Mouse (Mus musculus): ENCODE results near the gene Tnfrsf1a.

The Tnfrsf1a gene

DNA sequence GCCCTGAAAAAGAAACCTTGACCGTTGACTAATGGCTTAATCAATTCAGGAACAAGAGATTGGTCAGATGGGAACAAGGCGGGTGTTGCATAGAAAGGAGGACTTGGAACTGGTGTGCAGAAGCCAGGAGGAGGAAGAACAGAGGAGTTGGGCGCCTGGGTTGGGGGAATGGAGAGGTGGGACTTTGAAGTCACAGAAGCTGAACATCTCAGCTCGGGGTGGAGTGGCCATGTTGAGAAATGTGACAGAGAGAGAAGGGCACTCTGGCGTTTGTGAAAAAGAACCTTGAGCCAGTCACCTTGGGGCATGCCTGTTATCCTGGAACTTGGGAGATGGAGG is 2.9 kb downstream of the Tnfrsf1a start:
- no peak for ATAC-seq (ENCODE audit: insufficient number of reproducible peaks, low FRiP score, low TSS enrichment)

DNA sequence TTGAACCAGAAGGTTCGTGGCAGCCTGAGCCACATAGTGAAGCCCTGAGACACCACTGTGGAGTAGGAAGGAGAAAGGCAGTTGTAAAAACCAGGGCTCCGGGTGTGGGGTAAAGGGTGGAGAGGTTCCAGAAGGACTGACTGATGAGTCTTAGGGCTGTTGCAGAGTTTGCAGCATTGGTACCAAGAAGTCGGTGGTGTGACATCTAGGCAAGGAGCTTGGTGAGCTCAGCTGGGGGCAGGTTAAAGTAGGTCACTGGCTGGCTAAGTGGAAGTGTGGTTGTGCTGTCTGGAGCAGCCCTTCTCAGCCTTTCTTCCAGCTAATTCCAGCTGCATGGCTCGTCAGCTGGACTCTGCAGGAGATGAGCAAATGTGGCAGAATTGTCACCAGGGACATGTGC is 3.6 kb downstream of the Tnfrsf1a start:
- ATAC-seq (ENCODE audit: insufficient number of reproducible peaks, low FRiP score, low TSS enrichment): no peak

DNA sequence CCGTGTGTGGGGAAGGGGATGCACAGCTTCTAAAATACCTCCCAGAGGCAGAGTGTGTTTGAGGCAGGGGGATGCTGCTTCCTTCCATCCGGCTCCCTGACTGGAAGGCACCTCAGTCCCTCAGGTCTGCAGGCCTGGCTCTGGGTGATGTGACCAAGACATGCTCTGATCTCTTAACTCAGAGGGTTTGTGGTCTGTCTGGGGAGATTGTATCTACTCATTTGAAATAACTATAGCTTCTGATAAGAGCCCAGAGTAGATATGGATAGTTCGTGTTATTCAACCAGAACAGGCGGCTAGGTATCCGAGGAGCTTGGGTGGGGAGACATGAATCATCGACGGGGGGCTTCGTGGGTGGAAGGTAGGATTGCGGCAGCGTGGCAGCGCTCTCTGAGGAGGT is 4.1 kb downstream of the Tnfrsf1a start:
- no peak for ATAC-seq (ENCODE audit: insufficient number of reproducible peaks, low FRiP score, low TSS enrichment)

DNA sequence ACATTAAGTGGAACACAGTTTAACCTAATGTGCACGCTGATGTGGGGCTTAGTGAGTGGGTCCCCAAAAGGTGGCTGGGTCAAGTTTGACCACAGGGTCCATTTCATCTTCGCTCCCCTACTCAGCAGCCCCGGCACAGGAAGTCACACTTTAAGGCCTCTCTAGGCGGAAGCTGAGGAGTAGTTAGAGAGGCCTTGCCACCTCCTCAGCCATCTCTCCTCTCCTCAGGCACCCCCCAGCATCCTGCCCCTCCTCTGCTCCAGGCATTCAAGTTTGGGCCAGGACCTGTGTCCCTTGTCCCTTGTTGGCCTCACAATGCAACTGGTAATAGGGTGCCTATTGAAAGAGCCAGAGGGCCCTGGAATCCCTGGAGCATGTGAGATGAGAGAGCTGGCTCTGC is 4.5 kb downstream of the Tnfrsf1a start:
- ATAC-seq (ENCODE audit: insufficient number of reproducible peaks, low FRiP score, low TSS enrichment): no peak

DNA sequence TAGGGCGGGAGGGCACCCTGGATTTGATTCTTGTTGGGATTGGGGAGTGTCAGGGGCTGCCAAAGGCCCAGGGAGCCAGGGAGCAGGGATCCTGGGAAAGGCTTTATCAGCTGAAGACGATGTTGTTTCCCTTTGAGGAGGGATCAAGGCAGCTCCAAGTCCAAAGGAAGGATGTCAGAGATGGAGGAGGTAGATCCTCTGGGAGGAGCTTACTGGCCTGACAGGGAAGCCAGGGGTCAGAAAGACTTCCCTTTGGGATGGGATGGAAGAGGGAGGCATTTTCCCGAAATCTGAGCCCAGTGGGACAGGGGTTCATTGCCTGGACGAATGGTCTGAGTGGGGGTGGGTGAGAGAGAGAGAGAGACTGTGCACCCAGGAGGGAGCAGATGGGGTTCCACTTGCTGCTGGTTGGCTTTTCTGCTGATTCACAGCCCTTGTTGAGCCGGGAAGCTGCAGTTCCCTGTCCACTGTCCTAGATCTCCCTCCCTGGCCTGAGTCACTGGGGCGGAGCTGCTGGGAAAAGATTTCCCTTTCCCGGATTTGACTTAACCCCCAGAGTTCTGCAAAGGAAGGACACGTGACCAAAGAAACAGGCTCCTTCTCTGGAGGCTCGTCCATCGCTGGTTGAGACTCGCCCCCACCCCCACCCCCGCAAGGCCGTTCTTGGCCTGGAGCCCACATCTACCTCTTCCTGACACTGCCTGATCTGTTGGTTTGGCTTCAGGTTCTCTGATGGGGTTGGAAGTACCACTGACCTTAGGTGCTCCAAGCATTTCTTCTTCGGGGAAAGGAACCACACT is 5.4 kb downstream of the Tnfrsf1a start:
- ATAC-seq (ENCODE audit: insufficient number of reproducible peaks, low FRiP score, low TSS enrichment): no peak

DNA sequence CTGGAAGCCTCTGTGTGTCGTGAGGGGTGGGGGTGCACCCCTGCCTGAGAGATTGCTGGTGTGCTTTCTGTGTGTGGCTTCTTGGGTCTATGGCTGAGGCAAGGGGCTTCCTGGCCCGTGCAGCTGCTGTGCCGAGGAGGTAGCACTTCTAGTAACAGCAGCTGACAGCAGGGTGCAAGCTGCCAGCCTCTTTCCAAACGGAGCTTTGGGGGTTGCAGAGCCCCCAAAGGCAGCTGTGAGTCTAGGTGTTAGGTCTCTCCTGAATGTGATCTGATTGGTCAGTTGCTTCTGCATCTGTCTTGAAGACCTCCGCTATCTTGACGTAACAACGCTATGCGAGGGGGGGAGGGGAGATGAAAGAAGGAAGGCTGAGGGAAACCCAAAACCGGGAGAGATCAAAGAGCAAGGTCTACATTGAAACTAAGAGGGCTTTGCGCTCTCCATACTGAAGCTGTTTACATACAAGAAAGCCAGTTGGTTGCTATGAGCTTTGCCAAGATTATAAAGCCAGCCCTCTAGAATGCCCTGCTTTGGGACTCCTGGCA is 6.1 kb downstream of the Tnfrsf1a start:
- ATAC-seq (ENCODE audit: insufficient number of reproducible peaks, low FRiP score, low TSS enrichment): no peak

DNA sequence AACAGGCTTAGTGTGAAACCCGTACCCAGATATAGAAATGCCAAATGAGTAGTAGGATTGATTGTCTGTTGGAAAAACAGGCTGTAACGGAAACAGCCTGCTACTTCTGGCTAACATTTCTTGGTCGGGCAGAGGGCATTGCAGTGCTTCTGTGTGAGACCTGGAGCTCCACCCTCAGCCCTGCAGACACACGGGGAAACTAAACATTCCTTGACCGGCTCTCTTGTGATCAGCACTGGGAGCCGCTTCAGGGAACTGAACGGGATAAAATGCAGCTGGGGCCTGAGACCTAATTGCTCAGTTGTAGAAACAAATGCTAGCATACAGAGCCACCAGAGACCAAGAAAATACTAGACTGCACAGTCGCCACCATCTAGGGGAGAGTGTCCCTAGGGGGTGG is 7.1 kb downstream of the Tnfrsf1a start:
- ATAC-seq (ENCODE audit: insufficient number of reproducible peaks, low FRiP score, low TSS enrichment): no peak

DNA sequence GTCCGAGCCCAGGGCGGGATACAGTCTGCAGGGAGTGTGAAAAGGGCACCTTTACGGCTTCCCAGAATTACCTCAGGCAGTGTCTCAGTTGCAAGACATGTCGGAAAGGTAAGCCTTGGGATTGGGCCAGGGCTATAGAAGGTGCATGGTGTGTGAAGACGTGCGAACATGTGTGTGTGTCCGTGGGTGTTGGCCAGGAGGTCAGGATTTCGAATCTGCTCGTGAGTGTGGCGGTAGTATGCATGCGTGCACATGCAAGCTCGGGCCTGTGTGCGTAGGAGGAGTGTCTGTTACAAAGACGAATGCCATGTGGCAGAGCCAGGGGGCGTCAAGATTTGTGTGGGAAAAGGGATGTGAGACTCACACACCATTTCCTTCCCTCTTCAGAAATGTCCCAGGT is 8.2 kb downstream of the Tnfrsf1a start:
- ATAC-seq (ENCODE audit: insufficient number of reproducible peaks, low FRiP score, low TSS enrichment): no peak

DNA sequence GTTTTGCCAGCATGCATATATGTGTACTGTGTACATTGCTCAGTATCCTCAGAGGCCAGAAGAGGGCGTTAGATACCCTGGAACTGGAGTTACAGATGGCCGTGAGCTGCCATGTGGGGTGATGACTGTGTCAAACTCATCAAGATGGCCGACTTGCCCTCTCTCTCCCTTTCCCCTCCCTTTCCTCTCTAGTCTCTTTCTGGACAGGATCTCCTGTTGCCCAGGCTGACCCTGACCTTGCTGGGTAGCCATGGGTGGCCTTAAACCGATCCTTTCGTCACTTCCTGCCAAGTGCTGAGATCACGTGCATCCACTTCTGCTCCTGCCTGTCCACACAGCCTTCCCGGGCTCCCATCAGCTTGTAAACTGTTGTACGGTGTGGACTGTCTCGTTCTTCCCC is 10.8 kb downstream of the Tnfrsf1a start:
- no peak for ATAC-seq (ENCODE audit: insufficient number of reproducible peaks, low FRiP score, low TSS enrichment)

DNA sequence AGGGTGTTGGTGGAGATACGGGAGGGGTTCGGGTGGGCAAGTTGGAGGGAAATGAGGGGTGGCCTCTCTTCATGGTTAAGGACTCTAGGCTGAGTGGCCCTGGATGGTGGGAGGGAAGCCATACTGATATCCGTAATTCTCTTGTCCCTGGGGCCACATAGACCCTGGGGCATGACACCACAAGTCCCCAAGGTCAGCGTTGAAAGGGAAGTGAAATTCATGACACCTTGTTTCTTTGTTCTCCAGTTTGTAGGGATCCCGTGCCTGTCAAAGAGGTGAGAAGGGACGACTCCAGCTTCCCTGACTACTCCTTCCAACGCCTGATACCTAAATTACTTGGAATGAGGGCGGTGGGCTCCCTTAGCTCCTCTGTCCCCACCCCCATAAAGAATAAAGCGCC is 11.7 kb downstream of the Tnfrsf1a start:
- ATAC-seq (ENCODE audit: insufficient number of reproducible peaks, low FRiP score, low TSS enrichment): no peak

DNA sequence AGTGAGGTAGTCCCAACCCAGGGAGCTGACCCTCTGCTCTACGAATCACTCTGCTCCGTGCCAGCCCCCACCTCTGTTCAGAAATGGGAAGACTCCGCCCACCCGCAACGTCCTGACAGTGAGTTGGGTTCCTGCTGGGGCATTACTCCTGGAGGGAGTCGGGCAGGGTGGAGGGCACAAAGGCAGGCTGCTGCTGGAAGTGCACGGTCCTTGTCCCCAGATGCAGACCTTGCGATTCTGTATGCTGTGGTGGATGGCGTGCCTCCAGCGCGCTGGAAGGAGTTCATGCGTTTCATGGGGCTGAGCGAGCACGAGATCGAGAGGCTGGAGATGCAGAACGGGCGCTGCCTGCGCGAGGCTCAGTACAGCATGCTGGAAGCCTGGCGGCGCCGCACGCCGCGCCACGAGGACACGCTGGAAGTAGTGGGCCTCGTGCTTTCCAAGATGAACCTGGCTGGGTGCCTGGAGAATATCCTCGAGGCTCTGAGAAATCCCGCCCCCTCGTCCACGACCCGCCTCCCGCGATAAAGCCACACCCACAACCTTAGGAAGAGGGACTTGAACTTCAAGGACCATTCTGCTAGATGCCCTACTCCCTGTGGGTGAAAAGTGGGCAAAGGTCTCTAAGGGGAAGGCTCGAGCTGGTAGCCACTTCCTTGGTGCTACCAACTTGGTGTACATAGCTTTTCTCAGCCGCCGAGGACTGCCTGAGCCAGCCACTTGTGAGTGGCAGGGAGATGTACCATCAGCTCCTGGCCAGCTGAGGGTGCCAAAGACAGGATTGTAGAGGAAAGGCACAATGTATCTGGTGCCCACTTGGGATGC is 12.5 kb downstream of the Tnfrsf1a start:
- ATAC-seq (ENCODE audit: insufficient number of reproducible peaks, low FRiP score, low TSS enrichment): no peak

DNA sequence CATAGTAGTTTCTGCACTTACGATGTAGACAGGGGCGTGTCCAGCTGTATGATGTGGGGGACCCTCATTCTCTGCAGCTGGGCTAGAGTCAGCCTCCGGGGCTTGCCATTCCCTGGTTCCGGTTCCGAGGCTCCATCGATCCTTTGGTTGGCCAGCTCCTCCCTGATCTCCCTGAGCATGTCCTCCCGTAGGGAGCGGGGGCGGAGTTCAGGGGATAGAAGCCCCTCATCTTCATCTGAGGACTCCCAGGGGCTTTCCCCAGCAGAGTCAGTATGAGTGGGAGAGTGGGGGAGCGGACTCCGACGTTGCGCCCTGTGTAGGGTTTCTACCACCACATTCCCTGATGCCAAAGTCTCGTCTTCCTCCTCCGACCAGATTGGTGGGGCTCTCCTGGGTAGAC is 13.9 kb downstream of the Tnfrsf1a start:
- no peak for ATAC-seq (ENCODE audit: insufficient number of reproducible peaks, low FRiP score, low TSS enrichment)

DNA sequence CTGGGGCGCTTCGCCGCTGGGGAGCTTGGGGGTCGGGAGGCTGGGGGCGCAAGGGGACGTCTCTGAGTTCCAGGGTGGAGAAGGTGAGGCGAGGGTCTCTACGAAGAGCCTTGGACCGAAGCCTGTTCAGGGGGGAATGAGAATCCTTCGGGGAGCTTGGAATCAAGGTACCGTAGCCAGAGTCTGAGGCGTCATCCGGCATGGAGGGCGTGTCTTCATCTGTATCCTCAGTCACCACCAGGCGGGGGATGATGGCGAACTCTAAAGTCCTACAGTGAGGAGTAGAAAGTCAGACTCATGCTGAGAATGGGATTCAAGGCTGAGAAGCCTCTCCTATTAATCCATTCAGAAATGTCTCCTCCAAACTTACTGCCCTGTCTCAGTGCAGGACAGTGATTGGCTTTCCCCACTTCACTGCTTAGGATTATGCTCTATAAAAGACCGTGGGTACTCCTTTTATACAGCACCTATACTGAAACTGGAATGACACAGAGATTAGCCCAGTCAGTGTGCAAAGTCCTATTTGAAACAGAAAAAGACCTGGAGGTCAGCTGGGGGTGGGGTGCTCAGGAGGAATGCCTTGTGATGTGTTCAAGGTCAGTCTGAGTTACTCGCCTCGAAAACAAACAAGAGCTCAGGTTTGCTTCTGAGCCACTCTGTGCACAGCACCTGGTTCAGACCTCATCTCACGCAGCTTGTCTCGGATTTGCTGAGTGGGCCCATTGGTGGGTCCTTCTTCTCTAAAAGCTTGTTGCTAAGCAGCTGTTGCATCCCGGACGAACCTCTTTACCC is 14.5 kb downstream of the Tnfrsf1a start:
- ATAC-seq (ENCODE audit: insufficient number of reproducible peaks, low FRiP score, low TSS enrichment): no peak

DNA sequence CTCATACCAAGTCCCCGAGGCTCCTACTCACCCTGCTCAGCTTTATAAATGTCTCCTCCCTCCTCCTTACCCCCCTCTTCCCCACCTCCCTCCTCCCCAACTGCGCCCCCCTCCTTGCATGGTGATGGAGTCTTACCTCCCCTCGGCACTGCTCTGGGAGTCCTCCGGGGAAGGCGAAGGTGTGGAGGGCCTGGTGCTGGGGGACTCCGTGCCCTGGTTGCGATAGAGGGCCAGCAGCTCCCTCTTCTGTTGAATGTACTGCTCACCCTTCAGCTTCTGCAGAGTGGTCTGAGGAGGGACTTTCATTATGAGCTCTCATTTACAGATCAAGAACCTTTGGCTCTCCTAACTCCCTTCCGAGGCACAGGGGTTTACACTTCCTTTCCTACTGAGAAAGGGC is 15.3 kb downstream of the Tnfrsf1a start:
- no peak for ATAC-seq (ENCODE audit: insufficient number of reproducible peaks, low FRiP score, low TSS enrichment)

DNA sequence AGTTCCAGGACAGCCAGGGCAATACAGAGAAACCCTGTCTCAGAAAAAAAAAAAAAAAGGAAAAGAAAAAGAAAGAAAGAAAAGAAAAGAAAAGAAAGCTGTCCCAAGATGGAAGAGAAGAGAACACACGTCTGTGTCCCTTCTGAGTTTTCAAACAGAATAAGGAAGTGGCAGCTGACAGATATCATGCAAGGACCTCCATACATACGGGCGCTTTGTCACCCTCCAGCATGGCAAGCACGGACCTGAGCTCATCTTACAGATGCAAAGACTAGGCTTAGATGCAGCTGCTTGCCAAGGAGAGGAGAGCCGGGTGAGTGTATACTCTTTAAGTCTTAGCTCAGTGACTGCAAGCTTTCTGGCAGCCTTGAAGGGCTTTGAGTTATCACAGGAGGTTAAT is 16.4 kb downstream of the Tnfrsf1a start:
- no peak for ATAC-seq (ENCODE audit: insufficient number of reproducible peaks, low FRiP score, low TSS enrichment)

DNA sequence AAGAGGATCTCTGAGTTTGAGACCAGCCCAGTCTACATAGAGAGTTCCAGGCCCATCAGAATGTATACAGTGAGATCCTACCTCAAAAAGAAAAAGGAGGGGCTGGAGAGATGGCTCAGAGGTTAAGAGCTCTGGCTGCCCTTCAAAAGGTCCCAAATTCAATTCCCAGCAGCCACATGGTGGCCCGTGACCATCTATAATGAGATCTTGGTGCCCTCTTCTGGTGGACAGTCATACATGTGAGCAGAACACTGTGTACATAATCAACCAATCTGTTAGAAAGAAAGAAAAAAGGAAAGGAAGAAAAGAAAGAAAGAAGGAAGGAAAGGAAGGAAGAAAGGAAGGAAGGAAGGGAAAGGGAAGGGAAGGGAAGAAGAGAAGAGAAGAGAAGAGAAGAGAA is 17.0 kb downstream of the Tnfrsf1a start:
- ATAC-seq (ENCODE audit: insufficient number of reproducible peaks, low FRiP score, low TSS enrichment): no peak

DNA sequence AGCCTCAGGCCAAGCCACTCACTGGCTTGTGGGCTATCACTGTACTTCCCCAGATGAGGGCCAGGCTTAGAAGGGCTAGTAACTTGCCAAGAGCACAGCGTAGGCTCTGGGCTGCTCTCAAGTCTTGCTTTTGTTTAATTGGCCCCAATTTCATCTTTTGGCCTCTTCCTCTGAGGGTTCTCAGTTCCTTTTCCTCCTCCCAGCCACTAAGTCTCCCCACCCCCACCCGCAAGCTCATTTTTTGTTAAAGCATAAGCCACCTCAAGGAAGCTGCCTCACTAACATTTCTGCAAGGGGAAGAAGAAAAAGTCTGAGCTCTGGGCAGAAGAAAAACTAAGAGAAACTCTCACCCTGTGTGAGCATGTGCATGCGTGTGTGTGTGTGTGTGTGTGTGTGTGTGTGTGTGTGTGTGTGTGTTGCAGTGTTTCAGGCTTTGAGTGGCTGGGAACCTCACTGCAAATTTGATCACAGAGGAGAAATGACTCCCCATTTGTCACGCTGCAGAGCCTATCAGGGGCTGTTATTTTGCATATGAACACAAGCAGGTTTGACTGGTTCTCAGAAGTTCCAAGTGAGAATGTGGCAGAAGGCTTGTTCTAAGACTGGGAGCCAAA is 18.7 kb downstream of the Tnfrsf1a start:
- ATAC-seq (ENCODE audit: insufficient number of reproducible peaks, low FRiP score, low TSS enrichment): no peak

DNA sequence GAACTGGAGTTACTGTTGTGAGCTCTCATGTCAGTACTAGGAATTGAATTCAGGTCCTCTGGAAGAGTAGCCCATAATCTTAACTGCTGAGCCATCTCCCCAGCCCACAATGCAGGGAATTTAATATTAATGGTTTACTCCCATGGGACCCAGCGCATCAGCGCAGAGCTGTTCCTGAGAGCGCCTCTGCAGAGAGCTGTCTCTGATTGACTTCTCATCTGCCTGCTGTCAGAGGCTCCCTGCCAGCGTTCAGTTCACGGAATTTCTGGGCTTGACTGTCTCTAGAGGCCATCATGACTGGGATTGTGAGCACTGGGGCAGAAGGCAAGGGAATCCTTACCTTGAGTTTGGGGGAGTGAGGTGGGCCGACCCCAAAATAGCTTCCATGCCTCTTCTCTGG is 27.9 kb downstream of the Tnfrsf1a start:
- no peak for ATAC-seq (ENCODE audit: insufficient number of reproducible peaks, low FRiP score, low TSS enrichment)

DNA sequence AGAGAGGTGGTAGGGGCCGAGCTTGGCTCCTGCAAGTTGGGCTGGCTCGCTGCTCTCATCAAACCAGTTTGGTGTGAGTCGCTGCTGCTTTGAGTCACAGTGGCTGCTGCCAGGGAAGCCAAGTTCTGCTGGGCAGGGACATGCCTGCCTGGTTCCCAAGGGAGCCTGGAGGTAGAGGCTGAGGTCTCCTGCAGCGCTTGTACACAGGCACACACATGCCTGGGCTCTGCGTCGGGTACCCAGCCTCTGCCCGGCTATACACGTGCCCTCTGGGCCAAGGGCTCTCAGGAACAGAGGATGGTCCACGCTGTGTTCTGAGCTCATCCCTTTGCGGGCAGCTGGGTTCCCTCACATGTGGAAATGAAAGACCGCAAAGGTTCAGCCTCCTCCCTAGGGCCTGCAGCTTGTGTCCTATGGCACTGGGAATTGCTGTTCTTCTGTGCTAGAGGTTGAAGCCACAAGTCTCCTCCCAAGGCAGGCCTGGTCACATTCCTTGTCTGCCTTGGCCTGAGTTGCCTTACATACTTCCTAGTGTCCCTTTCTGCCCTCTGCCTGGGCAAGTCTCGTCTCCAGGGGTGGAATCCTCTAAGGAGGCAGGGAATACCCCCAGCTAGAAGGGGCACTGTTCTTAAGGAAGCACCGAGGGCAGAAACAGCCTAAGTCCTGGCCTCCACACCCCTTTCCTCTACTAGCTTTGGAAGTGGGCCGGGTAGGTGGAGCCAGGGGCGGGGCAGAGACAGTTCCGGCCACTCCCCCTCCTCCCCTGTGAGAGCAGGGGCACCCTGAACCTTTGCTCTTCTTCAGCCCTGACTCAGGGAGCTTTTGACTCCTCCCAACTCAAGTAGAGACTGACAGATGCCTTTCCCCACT is 28.7 kb downstream of the Tnfrsf1a start:
- ATAC-seq (ENCODE audit: insufficient number of reproducible peaks, low FRiP score, low TSS enrichment): no peak

DNA sequence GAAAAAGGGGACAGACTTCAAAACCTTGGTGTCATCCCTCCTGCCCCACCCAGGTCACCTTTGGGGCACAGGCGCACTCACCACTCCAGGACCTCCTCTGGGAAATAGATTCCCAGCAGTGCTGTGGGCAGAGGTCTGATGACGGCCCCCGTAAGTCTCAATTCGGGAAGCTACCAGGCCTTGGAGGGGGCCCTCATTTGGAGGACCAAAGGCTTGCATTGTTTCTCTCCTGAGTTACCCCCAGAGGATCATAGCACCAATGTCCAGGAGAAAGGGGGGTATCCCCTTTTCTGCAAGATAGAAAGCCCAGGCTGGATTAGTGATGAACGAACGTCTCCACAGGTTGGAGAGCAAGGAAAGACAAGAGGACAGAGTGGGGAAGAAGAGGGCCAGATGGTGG is 29.5 kb downstream of the Tnfrsf1a start:
- ATAC-seq (ENCODE audit: insufficient number of reproducible peaks, low FRiP score, low TSS enrichment): no peak

Measured in cerebellum, adult (tissue).